Mouse (Mus musculus) thymus, postnatal 36 days (tissue): ENCODE measurements around the gene Npm3.
A peak's percentile ranks its signal among the peaks of the same experiment; 100 is the strongest.

Experiments
- DNase-seq, 2 experiments: peaks; one replicate each; pipeline ENCODE4 v3.0.0; 2022; ENCODE audit warnings: mixed read lengths in 2 of 2

Gene Npm3

DNA sequence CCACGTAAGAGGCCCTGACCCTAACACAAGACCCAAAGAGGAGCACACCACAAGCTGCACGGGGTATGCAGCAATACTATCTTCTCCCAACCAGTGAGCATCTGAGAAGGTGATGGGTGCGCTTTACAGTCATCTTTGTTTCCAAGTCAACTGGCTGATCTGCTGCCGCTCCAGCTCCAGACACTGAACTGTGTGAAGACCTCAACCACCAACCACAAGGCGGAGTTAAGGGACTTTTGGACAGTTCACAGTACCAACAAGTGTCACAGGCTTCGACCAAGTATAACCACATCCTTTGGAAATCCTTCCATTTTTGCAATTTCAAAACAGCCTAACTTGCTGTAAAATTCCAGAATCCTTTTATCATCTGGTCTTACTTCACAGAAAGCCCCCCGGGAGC, 2.5 kb upstream of the Npm3 start:
- DNase-seq = no peak

DNA sequence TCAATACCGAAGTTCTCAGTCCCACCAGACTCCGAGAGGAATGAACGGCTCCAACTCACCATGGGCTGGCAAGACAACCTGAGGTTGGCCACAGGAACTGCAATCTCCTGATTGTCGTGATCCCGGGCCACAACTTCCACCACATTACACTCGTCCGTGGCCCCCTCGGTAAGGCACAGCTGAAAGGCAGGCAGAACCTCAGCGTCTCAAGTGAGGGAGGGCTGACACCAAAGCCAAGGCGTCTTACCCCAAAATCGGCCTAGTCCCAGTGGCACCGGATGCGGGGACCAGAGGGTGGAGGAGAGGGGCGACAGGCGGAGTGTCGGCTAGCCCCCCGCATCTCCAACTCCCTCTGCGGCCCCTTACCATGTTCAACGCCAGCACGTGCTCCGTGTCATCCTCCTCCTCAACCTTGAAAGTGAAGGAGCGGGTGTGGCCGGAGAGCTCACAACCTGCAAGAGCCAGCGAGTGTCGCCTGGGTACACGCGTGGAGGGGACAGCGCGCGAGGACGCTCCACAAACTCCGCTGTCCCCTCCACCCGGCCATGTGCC, 624 bp downstream of the Npm3 start:
- DNase-seq = peak; percentile 64 to 76

DNA sequence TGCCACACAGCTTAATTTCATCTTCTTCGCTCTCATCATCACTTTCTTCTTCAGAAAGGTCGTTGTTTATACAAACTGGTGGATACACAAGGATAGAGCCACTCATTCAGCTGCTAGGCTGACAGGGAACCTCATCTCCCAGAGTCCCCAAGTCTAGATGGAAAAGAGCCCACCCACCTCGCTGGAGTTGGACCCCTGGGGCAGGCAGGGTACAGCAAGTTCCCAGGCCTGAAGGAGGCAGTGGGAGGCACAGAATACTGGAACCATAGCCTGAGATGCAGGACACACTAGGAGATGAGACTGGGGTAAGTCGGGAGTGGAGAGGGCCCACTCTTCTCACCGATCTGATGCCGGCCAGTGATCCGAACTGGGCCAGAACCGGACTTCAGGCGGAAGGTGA, 1.2 kb downstream of the Npm3 start:
- DNase-seq = no peak

DNA sequence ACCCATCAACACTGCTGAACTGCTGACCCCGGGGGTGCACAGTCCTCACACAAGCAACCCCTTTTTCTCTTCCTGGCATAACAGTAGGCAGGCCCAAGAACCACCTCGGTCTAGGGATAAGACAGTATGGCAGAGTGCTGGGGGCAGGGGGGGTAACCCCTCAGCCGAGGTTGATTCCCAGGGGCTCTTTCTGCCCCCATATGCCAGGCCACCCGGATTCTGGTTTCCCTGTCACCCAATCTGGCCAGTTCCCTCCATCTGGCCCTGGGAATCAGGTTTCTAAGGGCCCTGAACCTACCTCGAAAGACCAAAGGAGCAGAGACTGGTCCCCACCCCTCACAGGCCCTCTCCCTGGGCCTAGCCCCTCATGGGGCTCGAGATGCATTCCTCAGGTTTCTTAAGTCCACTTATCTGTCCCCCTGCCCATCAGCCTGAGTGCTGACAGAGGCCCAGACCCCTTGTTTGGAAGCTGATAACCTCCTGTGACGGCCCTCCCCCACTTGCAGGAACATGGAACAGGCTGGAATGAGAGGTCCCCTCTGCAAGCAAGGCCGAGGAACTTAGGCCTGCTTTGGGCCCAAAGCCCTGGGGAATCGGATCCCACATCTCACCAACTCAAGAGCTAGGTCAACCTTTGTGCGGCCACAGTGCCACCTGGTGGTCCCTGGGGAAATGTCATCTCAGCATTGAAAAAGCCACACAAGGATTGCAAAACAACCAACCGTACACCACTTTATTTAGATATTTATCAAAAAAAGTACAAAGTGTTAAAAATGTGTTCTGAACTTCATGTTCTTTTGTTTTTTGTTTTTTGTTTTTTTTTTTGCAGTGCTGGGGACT, 2.1 kb downstream of the Npm3 start:
- DNase-seq = peak; percentile 83 to 88

DNA sequence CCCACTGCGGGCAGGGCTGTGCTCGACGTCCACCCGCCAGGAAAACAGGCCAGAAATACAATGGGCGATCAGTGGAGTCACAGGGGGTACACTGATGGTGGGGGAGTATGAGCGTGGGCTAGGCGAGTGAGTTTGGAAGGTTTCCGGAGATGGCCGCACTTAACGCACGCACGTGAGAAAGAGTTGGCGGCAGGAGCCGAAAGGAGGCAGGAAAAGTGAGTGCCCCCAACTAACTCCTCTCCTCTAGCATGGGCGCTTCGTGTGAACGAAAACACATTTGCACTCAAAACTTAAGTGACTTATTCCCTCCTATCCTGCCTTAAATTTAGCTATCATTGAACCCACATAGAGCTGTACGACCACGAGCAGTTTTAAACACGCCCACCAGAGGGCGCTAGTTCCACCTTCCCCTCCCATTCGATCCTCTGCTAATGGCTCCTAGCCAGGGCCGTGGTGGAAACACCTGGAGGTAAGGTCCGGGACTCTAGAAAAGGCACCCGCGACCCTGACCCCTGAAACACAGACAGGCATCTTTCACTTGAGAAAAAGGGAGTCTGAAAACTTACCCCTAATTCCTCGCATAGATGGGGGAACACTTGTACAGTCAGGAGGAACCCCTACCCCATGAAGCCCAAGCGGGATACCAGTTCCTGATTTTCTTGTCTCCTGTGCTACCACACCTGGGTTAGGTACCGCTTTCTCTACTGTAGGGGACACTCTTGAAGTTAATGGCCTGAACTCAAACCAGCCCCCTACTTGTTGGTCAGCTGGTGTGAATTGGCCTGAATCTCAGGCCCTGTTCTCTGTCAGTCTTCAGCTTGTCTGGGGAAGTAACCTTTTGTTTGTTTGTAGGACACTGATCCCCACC, 3.0 kb downstream of the Npm3 start:
- DNase-seq = peak; percentile 77 to 80

DNA sequence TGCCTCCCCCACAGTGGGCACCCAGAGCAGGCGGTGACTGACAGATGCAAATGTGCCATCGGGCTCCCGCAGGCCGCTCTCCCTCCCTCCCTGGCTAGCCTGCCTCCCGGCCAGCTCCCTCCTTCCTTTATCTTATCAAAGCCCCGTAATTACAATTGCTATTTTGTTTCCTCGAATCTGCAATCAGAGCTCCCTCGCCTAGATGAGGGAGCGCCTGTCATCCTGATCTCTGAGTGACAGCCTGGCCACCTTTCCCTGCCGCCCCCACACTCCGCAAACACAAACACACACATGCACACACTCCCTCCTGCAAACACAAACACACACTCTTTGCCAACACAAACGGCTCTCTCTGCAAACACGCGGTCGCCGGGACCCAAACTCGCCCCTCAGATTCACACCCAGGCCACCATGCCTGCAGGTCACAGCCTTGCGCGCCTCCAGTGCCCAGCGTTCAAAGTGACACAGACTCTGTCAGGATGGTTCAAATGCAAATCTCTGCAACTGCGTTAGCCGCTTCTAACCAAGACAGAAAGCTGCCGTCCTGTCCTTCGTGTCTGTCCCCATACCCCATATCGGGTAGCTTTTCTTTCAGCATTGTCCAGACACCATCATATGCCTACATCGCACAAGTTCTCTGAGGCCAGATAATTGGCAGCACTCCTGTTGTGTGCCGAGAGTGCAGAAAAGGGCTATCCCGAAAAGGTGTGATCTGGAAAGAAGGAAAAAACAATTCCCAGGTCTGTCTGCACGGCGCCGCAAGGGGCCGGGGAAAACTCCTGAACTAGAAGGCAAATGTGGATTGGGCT, 3.8 kb downstream of the Npm3 start:
- no peak for DNase-seq

DNA sequence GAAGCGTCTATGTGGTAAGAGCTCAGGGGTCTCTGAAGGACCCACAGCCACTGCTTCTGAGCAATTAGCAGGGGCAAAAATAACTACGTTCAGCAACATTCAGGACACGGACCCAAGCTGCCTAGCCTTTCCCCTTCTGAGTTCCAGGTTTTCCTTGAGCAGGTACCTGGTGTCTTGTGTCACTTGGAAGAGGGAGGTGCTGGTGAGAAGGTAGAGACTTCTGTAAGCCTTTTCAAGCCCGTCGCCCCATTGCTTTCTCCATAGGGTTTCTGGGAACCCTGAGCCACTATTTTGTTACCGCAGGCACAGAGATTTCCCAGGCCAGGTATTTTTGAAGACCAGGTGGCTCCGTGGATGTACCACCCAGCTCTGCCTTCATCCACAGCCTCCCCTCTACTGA, 5.8 kb downstream of the Npm3 start:
- DNase-seq = no peak

DNA sequence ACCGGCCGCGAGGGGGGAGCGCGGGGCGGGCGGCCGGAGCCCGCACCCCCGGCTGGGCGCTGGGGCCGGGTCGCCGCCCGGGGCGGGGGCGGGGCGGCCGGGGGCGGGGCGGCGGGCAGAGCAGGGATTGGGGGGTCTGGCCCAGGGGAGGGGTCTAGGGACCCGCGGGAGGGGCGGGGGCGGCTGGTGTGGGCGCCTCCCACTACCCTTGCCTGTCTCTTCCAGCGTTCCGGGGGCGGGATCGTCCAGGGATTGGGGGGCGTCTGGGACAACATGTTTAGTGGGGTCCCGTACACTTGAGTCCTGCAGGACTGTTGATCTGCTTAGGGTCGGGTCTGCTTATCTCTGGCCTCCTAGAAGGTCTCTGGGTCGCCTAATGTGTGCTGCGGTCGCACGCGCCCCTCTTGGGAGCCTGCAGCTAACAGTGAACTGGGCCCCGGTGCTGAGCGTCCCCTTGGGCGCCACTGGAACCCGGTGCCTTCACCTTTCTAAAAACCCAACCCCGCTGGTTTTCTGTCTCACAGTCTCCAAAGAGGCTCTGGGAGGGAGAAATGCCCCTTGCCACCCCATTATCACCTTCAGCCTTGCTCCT, 6.3 kb downstream of the Npm3 start:
- DNase-seq = no peak

DNA sequence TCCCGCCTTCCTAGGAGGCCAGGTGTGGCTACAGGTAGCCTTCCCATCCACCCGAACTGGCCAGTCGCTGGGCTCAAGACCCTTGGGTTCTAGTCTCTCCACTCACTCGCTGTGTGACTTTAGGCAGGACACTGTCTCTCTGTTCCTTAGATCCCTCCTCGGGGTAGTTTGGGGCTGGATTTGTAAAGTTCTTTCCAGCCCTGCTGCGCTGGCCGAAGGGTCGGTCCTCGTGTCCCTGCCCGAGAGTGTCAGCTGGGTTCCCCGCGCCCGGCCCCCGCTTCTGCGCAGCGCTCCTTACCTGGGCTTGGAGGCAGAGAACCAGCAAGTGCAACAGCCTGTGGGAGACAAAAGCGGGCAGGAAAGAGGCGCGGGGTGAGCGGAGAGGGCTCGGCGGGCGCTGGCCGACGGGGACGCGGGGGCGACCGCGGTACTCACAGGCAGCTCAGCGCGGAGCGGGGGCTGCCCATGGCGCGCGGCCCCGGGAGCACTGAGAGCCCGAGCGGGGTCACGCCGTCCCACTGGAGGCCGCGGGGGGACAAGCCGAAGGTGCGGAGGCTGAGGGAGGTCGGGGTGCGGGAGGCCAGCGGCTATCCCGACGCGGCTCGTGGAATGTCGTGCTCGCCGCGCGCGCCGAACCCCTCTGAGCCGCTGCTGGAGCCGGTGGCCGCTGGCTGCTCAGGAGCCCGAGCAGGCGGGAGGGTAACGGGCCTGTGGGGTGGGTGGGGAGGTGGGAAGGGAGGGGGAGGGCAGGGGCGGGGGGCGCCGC, 7.0 kb downstream of the Npm3 start, which contains the start of gene Fgf8:
Fgf8 (minus strand) TSS at position 698 of the 766 bp plus-strand sequence.
- no peak for DNase-seq

DNA sequence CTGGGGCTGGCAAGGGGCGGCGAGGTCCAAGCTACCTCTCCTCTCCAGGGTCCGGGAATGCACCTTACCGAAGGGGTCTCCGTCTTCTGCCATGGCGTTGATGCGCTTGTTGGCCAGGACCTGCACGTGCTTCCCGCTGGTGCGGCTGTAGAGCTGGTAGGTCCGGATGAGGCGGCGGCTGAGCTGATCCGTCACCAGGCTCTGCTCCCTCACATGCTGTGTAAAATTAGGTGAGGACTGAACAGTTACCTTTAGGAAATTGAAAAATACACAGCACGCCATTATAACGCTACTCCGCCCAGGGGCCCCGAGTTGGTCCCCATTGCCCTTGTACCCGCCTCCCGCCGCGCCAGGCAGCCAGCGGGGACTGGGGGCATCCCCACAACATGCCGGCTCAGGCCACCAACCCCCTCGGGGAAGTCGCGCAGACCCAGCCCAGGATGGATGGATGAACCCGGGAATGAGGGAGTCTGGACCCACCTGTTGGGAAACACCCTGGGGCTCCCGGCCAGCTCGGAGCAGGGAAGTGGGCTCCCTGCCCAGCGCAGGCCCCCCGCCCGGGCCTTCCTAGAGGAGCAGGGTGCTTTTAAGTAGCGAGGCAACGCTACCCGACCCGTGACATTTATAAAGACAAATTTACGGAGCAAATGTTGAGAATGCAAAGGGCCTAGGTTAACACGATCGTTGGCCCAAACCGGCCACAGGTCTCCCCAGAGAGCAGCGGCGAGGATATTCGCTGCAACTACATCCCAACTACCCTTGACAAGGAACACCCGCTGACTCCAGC, 7.8 kb downstream of the Npm3 start:
- no peak for DNase-seq

DNA sequence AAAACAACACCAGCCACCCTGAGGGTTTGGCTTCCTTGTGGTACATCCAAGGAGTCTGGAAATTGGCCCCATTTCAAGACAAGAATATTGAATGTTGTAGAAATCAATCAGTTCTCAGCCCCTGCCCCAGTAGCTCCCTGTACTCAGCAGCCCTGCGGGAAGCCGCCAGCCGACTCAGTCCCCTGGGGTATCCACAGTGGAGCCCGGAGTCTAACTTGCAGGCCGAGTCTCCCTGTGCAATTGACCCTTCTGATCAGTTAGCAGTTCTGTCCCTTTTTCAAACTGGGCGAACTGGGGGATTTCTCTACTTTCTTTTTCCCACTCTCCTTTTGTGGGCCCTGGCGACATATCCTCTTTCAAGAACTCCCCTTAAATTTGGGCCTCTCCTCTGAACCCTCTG, 8.6 kb downstream of the Npm3 start:
- DNase-seq = no peak

DNA sequence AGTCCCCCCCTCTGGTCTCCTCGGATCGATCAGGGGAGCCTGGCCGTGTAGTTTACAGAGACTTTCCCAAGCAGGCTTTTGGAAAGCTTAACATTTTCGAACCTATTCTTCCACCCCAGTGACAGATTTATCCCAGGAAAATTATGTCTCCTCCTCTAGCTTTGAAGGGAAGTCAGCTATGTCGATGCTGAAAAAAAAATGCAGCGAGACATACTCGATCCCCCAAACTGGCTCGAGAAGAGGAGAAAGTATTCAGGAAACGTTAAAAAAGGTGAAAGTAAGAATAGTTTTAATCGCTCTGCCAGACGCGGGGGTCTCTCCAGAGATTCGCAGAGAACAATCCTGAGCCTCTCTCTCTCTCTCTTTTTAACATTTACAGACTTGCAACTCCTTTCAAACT, 9.2 kb downstream of the Npm3 start:
- no peak for DNase-seq

DNA sequence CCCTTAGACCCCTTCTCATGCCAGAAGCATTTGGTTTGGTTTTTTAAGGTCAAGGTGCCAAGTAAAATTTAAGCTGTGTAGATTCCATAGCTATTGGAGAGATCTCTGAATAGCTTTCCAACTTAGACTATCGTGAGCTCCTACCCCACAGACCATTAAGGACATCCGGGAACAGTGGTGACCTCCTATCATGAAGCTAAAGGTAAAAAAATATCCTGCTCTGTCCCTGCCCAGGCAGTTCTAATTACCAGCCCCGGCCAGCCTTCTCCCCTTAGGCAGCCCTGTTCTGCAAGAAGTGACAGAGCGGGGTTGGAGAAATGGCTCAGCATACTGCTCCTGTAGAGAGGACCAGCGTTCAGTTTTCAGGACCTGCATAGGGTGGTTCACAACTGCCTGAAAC, 10.9 kb downstream of the Npm3 start:
- no peak for DNase-seq

DNA sequence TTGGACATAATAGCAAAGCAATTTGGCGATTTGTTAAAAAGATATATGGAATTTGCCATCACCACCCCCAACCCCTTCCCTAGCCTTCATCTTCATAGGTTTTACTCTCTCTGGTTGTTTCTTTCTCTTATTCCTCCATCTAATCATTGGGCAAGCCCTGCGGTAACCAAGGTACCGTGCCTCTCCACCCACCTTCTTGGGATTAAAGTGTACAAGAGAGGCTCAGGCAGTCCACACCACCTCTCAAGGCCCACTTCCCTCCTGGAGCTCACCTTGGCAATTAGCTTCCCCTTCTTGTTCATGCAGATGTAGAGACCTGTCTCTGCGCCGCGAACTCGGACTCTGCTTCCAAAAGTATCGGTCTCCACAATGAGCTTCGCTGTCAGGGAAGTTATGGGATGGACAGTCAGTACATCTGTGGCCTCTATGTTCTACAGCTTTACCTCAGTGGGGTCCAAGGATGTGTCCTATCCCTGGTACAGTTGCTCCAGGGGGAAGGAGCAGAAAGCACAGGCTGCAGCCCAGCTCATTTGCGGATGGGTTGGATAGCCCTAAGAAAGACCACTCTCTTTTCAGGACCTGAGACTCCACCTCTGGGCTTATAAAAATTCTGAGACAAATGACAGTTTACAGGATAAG, 11.4 kb downstream of the Npm3 start:
- no peak for DNase-seq

DNA sequence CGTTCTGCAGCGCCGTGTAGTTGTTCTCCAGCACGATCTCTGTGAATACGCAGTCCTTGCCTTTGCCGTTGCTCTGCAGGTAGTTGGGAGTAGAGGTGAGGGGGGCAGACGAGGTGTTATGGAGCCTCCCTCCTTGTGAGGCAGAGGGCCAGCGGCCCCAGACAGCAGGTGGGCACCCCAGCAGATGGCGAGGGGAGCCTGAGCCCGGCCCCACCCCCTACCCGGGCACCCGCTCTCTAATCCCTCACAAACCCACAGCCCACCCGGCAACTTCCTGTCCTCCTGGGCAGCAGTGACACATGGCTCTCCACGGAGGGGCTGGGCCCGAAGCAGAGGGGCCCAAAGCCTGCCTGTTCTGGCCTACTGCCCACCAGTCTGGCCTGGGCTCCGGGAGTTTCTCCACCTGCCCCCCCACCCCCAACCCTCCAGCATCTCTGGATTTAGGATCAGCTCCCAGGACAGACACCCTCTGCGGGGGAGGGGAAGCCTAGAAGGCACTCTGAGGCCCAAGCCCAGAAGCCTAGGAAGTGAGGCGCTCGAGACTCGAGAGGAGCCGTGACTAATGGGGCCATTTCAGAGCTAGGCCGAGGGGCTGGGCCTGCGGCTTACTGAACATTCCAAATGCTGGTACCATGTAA, 12.1 kb downstream of the Npm3 start:
- peak in 1 of 2 experiments; percentile 46 for DNase-seq

DNA sequence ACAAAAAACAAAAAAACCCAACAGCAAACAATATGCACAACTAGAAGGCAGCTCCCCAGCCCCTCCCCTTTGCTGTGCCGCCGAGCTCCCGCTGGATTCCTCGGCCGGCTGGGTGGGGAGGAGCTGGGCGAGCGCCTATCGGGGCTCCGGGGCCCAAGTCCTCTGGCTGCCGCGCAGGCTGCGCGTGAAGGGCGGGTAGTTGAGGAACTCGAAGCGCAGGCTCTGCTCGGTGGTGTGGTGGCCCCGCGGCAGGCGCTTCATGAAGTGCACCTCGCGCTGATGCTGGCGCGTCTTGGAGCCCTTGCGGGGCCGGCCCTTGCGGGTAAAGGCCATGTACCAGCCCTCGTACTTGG, 12.6 kb downstream of the Npm3 start:
- DNase-seq = peak; percentile 62 to 71

DNA sequence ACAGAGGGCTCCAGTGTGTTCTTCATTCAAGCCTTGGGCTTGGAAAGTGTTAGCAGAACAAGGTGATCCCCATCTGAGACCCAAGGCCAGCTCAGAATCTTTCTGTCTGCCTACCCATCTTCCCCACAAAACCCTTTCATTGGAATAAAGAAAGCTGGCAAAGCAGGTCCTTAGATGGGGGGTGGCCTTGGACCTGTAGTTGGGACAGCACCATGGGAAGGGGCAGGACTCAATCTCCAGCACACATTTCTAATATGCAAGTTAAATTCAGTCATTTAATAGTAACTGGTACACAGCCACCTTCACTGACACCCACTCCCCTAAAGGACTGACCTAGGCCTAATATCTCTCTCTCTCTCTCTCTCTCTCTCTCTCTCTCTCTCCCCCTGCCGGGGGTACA, 13.2 kb downstream of the Npm3 start:
- no peak for DNase-seq

DNA sequence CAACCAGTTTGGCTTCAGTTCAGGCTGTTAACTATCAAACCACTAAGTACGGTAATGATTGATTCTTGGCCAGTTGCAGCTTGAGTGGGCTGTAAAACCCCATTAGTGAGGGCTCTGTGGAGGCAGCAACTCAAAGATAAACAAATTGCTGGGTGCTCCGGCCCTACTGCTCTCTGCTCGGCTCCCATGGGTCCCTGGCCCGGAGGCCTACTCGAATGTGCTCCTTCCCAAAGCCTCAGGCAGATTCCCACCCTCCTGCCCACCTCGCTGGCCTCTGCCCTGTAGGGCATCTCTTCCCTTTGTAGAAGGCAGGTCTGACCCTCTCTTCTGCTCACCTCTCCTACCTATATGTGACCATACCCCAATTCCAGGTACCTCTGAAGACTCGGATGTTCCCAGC, 14.6 kb downstream of the Npm3 start:
- no peak for DNase-seq

DNA sequence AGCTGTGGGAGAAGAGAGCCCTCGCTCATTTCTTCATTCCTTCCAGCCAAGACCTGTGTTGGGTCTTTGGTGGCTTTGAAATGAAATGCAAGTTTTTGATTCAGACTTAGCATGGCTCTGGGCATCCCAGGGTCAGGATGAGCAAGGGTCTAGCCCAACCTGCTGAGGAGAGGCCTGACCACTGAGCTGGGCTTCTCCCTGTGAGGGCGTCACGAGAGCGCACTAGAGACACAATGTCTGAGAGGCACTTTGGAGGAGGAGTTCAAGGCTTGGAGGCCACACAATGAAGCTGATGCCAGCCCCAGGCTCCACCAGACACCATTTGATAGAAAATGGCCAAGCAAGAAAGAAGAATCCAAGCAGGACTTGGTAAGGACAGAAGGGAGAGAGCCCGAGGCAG, 15.2 kb downstream of the Npm3 start:
- DNase-seq = no peak

DNA sequence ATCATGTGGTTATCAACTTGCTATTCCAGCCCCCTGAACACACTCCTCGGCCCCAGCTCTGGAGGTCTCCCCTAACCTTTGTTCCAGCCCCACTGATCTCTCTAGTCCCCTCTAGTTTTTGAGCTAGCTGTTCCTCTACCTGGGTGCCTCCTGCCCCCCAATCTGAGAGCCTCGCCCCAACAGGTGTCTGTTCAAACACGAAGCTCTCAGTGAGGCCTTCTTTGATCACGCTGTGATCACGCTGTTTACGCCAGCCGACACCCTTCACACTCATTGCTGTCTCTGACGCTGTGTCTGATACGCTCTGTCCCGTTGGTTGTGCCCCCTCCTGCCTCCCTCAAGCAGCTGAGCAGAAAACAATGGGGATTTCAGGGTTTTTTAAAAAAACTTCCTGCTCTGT, 15.8 kb downstream of the Npm3 start:
- peak; percentile 44 to 70 for DNase-seq
